1 mouse cellular context compared by ENCODE assay signal in the genomic region with DNA sequence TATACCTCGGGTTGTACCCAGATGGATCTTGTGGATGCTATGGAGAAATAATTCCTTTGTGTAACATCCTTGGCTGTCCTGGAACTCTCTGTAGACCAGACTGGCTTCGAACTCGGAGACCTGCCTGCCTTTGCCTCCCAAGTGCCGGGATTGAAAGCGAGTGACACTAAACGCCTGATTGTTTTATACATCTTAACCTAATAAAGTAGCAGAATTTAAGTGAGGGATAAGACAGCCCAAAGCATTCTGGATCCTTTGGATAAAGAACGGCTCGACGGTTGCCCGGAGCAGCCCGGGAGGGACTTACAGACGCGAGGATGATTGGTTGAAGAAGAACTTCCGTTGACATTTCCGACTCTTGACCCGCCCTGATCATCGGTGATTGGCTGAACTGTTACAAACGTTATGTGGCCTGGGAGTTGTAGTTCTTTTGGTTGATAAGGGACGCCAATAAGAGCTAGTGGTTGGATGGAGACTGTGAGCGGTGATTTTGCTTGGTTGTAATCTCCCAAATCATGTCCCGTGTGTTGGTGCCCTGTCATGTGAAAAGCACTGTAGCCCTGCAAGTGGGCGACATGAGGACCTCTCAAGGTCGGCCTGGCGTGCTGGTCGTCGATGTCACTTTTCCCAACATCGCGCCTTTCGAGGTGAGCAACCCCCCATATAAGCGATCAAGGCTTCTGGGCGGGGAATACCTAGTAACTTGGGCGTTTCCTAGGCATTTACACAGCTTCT.
TF ChIP-seq lines count a peak whose summit lies in the region.

A gene (plus strand): TSS at position 414 of the 735 bp plus-strand sequence.

TF ChIP-seq in MEL, 35 proteins besides CTCF, POLR2A, EP300 and RAD21 (continued from another document):
- TF ChIP-seq TCF12 (IDR thresholded peaks at IDR 0.05; ENCODE audit: low read depth, low read length) (no peak), GABPA (IDR thresholded peaks at IDR 0.05; ENCODE audit: low read depth, low read length) (0 out of 2 replicates have a peak, but pooled peaks have one; percentile 9), KAT2A (conservative IDR thresholded peaks at IDR 0.05; ENCODE audit: low read depth, low read length) (peak; percentile 95), ZMIZ1 (IDR thresholded peaks at IDR 0.05; ENCODE audit: low read depth, low read length) (peak; percentile 50; the same call in 1 of the 2 replicates), MYB (IDR thresholded peaks at IDR 0.05; ENCODE audit: low read depth, low read length) (peak; percentile 85), JUND (IDR thresholded peaks at IDR 0.05; ENCODE audit: low read depth, low read length) (no peak), E2F4 (IDR thresholded peaks at IDR 0.05; ENCODE audit: borderline replicate concordance, low read depth, low read length) (no peak), SMC3 (IDR thresholded peaks at IDR 0.05; ENCODE audit: low read depth, low read length) (no peak)
